9 mouse cellular contexts compared by ENCODE assay signal in the genomic region with DNA sequence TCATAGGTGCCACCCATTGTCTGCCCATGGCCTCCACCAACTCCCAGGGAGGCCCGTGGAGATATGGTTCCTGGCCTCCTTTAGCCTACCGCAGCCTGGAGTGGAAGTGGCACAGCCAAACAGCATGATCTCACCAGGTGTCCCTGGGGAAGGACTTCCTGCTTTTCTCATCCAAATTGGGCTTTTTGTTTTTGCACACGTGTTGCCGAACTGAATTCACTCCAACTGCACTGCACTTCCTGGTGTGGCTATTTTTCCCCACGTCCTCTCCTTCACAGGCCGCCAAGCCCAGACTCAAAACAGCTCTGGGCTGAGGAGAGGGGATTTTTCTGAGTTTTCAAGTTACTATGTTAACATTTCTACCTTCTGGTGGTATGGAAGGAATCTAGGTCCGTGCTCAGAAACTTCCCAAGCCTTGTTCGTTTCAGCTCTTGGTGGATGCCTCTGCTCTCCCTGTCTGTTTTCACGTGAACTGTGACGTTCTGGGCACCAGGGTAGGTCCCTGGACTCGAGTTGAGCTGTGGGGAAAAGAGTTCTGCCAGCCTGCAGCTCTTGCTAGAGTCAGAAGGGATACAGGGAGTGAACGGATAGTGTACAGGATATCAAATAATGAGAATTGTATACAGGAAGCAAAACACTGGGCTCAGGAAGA. TPM values are rescaled to one million over a fixed set of nuclear protein-coding genes. Genes with fewer than 3 reads are reported as not detected.
DNase-seq lines count a peak whose midpoint lies in the region; ATAC-seq lines count a peak whose summit lies in the region.
"Had no signal": no experiment of that assay in that cellular context is flagged by ENCODE, and none has a peak within 500 bp of the region (broad histone marks: within the 10 kb centered on the region; RNA-seq: fewer than 3 reads in every experiment).

No protein-coding gene starts in this region.

- no peak overlapping the region for H3K4me2 ChIP-seq in midbrain, embryonic 11.5 days
- H3K4me2 ChIP-seq in midbrain, embryonic 15.5 days: no peak overlapping the region
- H3K4me2 ChIP-seq in neural tube, embryonic 15.5 days: no peak overlapping the region

- peaks cover 13% of the 10 kb centered on the region for H3K4me1 ChIP-seq in midbrain, embryonic 11.5 days (ENCODE audit: control insufficient read depth, insufficient read depth, low read length)
- peaks cover 30% of the 10 kb centered on the region for H3K4me1 ChIP-seq in midbrain, embryonic 15.5 days
- peaks cover 38% of the 10 kb centered on the region for H3K4me1 ChIP-seq in neural tube, embryonic 15.5 days
- H3K4me1 ChIP-seq: megakaryocyte, embryonic 14.5 days had no signal

- ATAC-seq in midbrain, embryonic 11.5 days (ENCODE audit: low FRiP score): no peak
- ATAC-seq in midbrain, embryonic 15.5 days (replicated peaks): no peak
- ATAC-seq in neural tube, embryonic 15.5 days (ENCODE audit: low FRiP score): no peak

- H3K36me3 ChIP-seq in midbrain, embryonic 11.5 days (ENCODE audit: control insufficient read depth, insufficient read depth, low read length): no peaks in the 10 kb centered on the region
- H3K36me3 ChIP-seq in midbrain, embryonic 15.5 days (replicated peaks): no peaks in the 10 kb centered on the region
- no peaks in the 10 kb centered on the region for H3K36me3 ChIP-seq in neural tube, embryonic 15.5 days

- H3K27me3 ChIP-seq in midbrain, embryonic 11.5 days (ENCODE audit: control insufficient read depth, insufficient read depth, low read length): no peaks in the 10 kb centered on the region
- H3K27me3 ChIP-seq in midbrain, embryonic 15.5 days (replicated peaks): no peaks in the 10 kb centered on the region
- H3K27me3 ChIP-seq in neural tube, embryonic 15.5 days (replicated peaks): no peaks in the 10 kb centered on the region

- no peak overlapping the region for H3K9ac ChIP-seq in midbrain, embryonic 11.5 days (ENCODE audit: low read length)
- no peak overlapping the region for H3K9ac ChIP-seq in midbrain, embryonic 15.5 days
- H3K9ac ChIP-seq in neural tube, embryonic 15.5 days (replicated peaks): no peak overlapping the region

- no peaks in the 10 kb centered on the region for H3K9me3 ChIP-seq in midbrain, embryonic 11.5 days (ENCODE audit: control insufficient read depth, low read length)
- no peaks in the 10 kb centered on the region for H3K9me3 ChIP-seq in midbrain, embryonic 15.5 days
- no peaks in the 10 kb centered on the region for H3K9me3 ChIP-seq in neural tube, embryonic 15.5 days (replicated peaks)
- H3K9me3 ChIP-seq: megakaryocyte, embryonic 14.5 days had no signal

- 36% methylated on average over 12 of the region's 12 CpGs for WGBS in midbrain, embryonic 11.5 days
- WGBS in midbrain, embryonic 15.5 days: 36% methylated on average over 12 of the region's 12 CpGs
- WGBS in neural tube, embryonic 15.5 days: 37% methylated on average over 12 of the region's 12 CpGs

- no peak overlapping the region; the same call in 1 of the 2 replicates for H3K27ac ChIP-seq in midbrain, embryonic 11.5 days (ENCODE audit: low read depth, low read length)
- no peak overlapping the region for H3K27ac ChIP-seq in midbrain, embryonic 15.5 days
- peak overlapping the region; percentile 65 for H3K27ac ChIP-seq in neural tube, embryonic 15.5 days (replicated peaks)

- peak; percentile 85 for DNase-seq in midbrain, embryonic 11.5 days (ENCODE audit: low spot score, missing footprints)
- peak; percentile 87 for DNase-seq in heart, adult 8-10 months (ENCODE audit: low spot score)
- DNase-seq in kidney, adult 8-10 months: peak; percentile 28 to 38
- no peak for DNase-seq in layer of hippocampus, adult 18-20 months (ENCODE audit: low spot score in 2 of 2)
- no peak for DNase-seq in B cell, adult 2 months
- DNase-seq in adrenal gland, adult (ENCODE audit: inconsistent age in 2 of 2, low spot score in 1 of 2): no peak

- no peak overlapping the region for H3K4me3 ChIP-seq in midbrain, embryonic 11.5 days (ENCODE audit: low read depth, low read length)
- no peak overlapping the region for H3K4me3 ChIP-seq in midbrain, embryonic 15.5 days
- no peak overlapping the region for H3K4me3 ChIP-seq in neural tube, embryonic 15.5 days (replicated peaks)
- H3K4me3 ChIP-seq: megakaryocyte, embryonic 14.5 days had no signal

RNA-seq across cellular contexts. Expression of a gene that starts 13.1 kb away (rescaled TPM):
- polyA plus RNA-seq in midbrain, embryonic 11.5 days (2014; fragmentation: Nextera tagmentation; extraction: Ambion mirVana): 6.1 and 6.6 TPM in 2 replicates
- 11.3 and 12.2 TPM in 2 replicates for polyA plus RNA-seq in midbrain, embryonic 15.5 days (2015; fragmentation: Nextera tagmentation; extraction: Ambion mirVana)
- 10 to 100 TPM; 17.7 to 42.4 (median 24.0) TPM for total RNA-seq in heart, adult 8-10 months (2022)
- polyA plus RNA-seq in neural tube, embryonic 15.5 days (2015; fragmentation: Nextera tagmentation; extraction: Ambion mirVana): 13.7 and 16.8 TPM in 2 replicates
- 10 to 100 TPM; 10.5 to 10.9 TPM for total RNA-seq in layer of hippocampus, adult 18-20 months (2021)

RNA-seq across cellular contexts. Expression of a gene that starts 16.8 kb away (rescaled TPM):
- 1.4 and 2.5 TPM in 2 replicates for polyA plus RNA-seq in midbrain, embryonic 11.5 days (2014; fragmentation: Nextera tagmentation; extraction: Ambion mirVana)
- 4.0 and 5.4 TPM in 2 replicates for polyA plus RNA-seq in midbrain, embryonic 15.5 days (2015; fragmentation: Nextera tagmentation; extraction: Ambion mirVana)
- total RNA-seq in heart, adult 8-10 months (2022): 1 to 10 TPM in 2 of 4 experiments, under 1 TPM in 2; 0.43 to 1.3 (median 0.96) TPM
- 4.5 and 6.6 TPM in 2 replicates for polyA plus RNA-seq in neural tube, embryonic 15.5 days (2015; fragmentation: Nextera tagmentation; extraction: Ambion mirVana)
- 1 to 10 TPM; 1.1 to 3.2 TPM for total RNA-seq in layer of hippocampus, adult 18-20 months (2021)

Comparison
In these comparisons a context has a peak if more than half of its experiments do, and no peak if none do; other contexts are left out.
1. DNase-seq: peak in midbrain, embryonic 11.5 days (single experiment), heart, adult 8-10 months (single experiment) and kidney, adult 8-10 months (2 of 2); none in layer of hippocampus, adult 18-20 months (0 of 2), B cell, adult 2 months (0 of 2) and adrenal gland, adult (0 of 2).